Mouse (Mus musculus) embryonic facial prominence, embryonic 12.5 days (tissue): ENCODE data around the gene Cytip. TPM values are rescaled to one million over a fixed set of nuclear protein-coding genes. Genes with fewer than 3 reads are reported as not detected.

ENCODE experiments used
- ATAC-seq: fragments of 200-750 bp; cut with Nextera tagmentation; 2 replicates; pipeline ENCODE4 v1.8.0; 2017; ENCODE audit not compliant: insufficient number of reproducible peaks, insufficient read depth, low FRiP score, low TSS enrichment
- H3K27ac ChIP-seq: fragments of 300-500 bp; sonication (generic); 2 replicates; pipeline ENCODE4 v1.5.1; 2016; ENCODE audit warnings: mild to moderate bottlenecking
- H3K27me3 ChIP-seq: fragments of 300-500 bp; sonication (generic); 2 replicates; pipeline ENCODE4 v1.6.1; 2016; ENCODE audit warnings: mild to moderate bottlenecking, moderate library complexity
- H3K36me3 ChIP-seq: fragments of 300-500 bp; sonication (generic); 2 replicates; pipeline ENCODE4 v1.6.1; 2016; ENCODE audit warnings: mild to moderate bottlenecking
- H3K4me1 ChIP-seq: fragments of 300-500 bp; sonication (generic); 2 replicates; pipeline ENCODE4 v1.6.1; 2016
- H3K4me2 ChIP-seq: fragments of 300-500 bp; sonication (generic); replicated peaks from 2 replicates; pipeline ENCODE4 v1.6.1; 2016; ENCODE audit warnings: mild to moderate bottlenecking, moderate library complexity
- H3K4me3 ChIP-seq: fragments of 300-500 bp; sonication (generic); 2 replicates; pipeline ENCODE4 v1.5.1; 2016; ENCODE audit warnings: mild to moderate bottlenecking
- H3K9ac ChIP-seq: fragments of 300-500 bp; sonication (generic); 2 replicates; pipeline ENCODE4 v1.6.1; 2016; ENCODE audit warnings: mild to moderate bottlenecking, moderate library complexity
- H3K9me3 ChIP-seq: fragments of 300-500 bp; sonication (generic); 2 replicates; pipeline ENCODE4 v1.6.1; 2016; ENCODE audit warnings: mild to moderate bottlenecking, moderate library complexity
- WGBS: fragments of 180-500 bp; shearing (Covaris S2); methylation state at CpG from one replicate; pipeline ENCODE4 v1.1.7; 2016; 5-methylcytosine and 5-hydroxymethylcytosine counted together
- polyA plus RNA-seq: library from polyadenylated mRNA; unstranded; fragments of >200 nt; fragmentation: Nextera tagmentation; extraction: Ambion mirVana; gene quantifications from 2 replicates; pipeline ENCODE4 v1.2.1, GENCODE M21; 2016

The Cytip gene
- polyA plus RNA-seq, 1 experiment from 2014 or later: 0.27 TPM

DNA sequence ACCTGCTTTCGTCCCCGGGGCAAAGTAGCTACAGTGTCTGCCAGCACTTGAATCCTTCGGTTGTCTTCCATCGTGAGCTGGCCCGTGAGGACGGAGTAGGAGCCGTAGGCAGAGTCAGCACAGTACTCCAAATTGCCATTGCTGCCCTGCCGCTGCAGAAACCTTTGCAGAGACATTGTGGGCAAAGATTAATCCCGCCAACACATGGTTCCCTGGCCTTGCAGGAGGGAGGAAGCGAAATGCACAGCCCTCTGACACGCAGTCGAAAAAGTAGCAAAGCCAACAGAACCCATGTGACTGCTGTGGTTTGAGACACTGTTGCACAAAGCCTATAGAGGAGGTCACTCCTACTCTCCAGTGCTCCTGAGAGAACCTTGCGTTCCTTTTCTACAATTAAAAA, 35.5 kb downstream of the Cytip start:
- H3K4me3 ChIP-seq: no peak overlapping the region
- H3K36me3 ChIP-seq: no peaks in the 10 kb centered on the region
- WGBS: 87% methylated on average over 13 of the region's 13 CpGs

DNA sequence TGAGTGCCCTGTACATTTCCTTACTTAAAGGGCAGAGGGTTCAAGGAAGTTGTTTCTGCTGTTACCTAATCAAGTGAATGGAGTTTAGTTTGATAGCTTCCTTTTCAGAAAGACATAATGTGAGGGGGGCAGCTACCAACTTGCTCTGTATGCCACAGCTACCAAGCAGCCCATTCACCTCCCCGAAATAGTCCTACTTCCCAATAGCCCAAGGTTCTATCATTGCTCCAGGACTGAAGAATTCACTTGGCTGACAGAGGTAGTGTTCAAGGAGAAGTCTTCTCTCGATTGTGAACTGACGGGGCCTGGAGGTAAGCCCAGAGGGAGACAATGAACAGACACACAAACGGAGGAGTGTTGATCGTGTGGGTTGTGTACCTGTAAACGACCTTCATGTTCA, 36.2 kb downstream of the Cytip start:
- ATAC-seq: no peak
- Histone ChIP-seq H3K9me3 (no peaks in the 10 kb centered on the region), H3K27me3 (no peaks in the 10 kb centered on the region), H3K4me1 (no peaks in the 10 kb centered on the region), H3K4me2 (no peak overlapping the region), H3K9ac (no peak overlapping the region), H3K36me3 (no peaks in the 10 kb centered on the region), H3K27ac (no peak overlapping the region), H3K4me3 (no peak overlapping the region)
- 91% methylated on average over 6 of the region's 6 CpGs for WGBS

More for the DNA sequence above, 35.5 kb downstream of the Cytip start:
- no peak overlapping the region for H3K4me2 ChIP-seq
- H3K9ac ChIP-seq: no peak overlapping the region
- no peaks in the 10 kb centered on the region for H3K27me3 ChIP-seq
- no peak for ATAC-seq
- H3K27ac ChIP-seq: no peak overlapping the region
- H3K9me3 ChIP-seq: no peaks in the 10 kb centered on the region
- no peaks in the 10 kb centered on the region for H3K4me1 ChIP-seq

DNA sequence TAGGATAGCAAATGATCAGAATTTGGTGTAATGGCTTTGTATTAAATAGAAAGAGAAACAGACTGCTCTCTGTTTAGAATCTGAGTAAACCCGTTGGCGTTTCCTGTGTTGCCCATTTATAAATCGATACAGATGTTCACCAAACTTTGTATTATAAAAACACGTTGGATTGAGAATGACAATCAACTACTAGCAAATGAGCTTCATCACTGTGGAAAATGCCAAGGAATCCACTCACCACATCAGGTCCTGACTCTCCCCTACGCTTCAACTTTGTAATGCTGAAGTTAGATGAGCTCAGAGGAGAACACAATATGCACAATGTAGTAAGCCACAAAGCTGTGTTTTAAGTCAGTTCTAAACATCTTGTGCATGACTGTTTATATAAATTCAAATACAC, 36.8 kb downstream of the Cytip start:
- 65% methylated on average over 5 of the region's 5 CpGs for WGBS
- no peaks in the 10 kb centered on the region for H3K4me1 ChIP-seq
- H3K9me3 ChIP-seq: no peaks in the 10 kb centered on the region
- no peak for ATAC-seq
- H3K27me3 ChIP-seq: no peaks in the 10 kb centered on the region
- no peak overlapping the region for H3K27ac ChIP-seq
- H3K4me2 ChIP-seq: no peak overlapping the region
- no peak overlapping the region for H3K4me3 ChIP-seq
- H3K9ac ChIP-seq: no peak overlapping the region
- no peaks in the 10 kb centered on the region for H3K36me3 ChIP-seq

DNA sequence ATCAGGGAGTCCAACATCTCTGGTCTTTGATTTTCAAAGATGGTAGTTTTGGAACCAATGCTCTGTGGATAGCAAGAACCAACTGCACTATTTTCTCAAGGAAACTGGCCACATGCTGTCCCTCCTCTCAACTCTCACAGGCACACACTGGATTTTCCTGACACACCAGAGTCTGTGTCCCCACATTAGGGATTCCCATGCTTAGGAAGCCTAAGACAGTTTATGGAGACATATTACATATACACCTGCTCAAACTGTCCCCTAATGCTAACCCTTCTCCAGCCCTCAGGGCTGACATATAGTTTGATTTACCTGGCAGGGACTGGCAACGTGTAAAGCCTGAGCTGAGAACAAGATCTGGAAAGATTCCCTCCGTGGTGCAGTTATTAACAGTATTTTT, 37.2 kb downstream of the Cytip start:
- 72% methylated on average over 2 of the region's 2 CpGs for WGBS
- Histone ChIP-seq H3K36me3 (no peaks in the 10 kb centered on the region), H3K4me2 (no peak overlapping the region), H3K9ac (no peak overlapping the region), H3K27me3 (no peaks in the 10 kb centered on the region), H3K9me3 (no peaks in the 10 kb centered on the region), H3K27ac (no peak overlapping the region), H3K4me3 (no peak overlapping the region), H3K4me1 (no peaks in the 10 kb centered on the region)
- ATAC-seq: no peak

DNA sequence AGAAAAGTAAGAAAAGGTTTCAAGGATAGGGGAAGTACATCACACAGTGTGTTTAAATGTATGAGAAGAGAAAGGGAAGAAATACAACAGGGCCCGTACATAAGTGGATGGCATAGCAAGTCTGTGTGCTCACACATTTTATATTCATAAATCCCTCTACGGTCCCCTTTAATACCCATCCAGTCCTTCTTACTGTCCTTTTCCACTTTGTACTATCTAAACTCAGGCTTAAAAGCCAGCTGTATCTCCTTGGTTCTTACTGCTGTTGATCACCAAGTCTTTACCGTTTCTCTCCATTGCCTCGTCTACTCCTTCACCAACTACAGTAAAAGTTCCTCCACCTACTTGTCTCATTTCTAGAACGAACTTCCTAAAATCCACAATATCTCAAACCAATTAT, 37.9 kb downstream of the Cytip start:
- H3K27ac ChIP-seq: no peak overlapping the region
- H3K4me2 ChIP-seq: no peak overlapping the region
- H3K9ac ChIP-seq: no peak overlapping the region
- H3K27me3 ChIP-seq: no peaks in the 10 kb centered on the region
- no peak for ATAC-seq
- WGBS: 93% methylated on average over 5 of the region's 5 CpGs
- H3K9me3 ChIP-seq: no peaks in the 10 kb centered on the region
- H3K4me1 ChIP-seq: no peaks in the 10 kb centered on the region
- H3K36me3 ChIP-seq: no peaks in the 10 kb centered on the region
- no peak overlapping the region for H3K4me3 ChIP-seq

DNA sequence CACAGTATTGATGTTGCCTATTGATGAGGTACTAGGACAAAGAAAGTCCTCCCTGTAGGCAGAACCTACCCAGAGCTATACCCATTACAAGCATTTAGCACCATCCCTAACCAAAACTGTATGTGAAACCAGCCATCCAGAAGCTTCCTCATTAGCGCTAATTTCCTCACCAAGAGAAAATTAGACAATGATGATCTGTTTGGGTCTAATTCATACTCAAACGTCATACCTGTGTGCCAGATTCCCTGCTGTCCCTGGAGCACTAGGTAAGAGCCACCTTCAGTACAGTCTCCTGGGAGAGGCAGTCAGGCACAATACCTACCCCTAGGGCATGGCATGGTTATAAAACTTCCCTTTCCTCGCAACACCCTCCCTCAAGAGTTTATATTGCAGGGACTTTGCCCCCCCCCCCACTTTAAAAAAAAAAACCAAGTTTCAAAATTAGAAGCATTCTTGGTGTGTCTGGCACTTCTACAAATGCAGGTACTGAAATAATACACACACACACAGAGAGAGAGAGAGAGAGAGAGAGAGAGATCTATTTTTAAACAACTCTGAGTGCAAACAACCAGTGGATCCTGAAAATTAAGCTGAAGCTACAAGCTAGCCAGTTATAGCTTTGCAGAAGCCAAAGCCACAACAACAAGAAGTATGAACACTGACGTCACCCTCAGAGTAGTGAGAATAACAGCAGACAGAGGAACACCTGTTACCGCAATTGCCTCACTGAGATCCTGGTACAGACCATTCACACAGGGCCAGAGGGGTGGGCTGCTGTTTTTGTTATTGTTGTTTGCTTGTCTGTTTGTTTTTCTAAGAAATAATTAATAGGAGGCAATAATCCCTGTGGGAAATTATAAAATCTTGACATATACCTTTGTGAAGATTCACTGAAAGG, 38.6 kb downstream of the Cytip start:
- 83% methylated on average over 5 of the region's 5 CpGs for WGBS
- no peak overlapping the region for H3K4me3 ChIP-seq

DNA sequence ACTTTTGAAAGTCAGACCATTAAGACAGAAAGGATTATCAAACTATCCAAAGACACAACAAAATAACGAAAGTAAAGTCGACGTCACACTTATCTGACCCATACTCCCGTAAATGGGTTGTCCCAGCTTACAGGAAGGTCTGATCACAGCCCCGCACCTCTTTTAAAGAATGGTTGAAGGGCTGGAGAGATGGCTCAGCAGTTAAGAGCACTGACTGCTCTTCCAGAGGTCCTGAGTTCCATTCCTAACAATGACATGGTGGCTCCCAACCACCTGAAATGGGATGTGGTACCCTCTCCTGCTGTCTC, 39.3 kb downstream of the Cytip start:
- H3K4me1 ChIP-seq: no peaks in the 10 kb centered on the region
- H3K27me3 ChIP-seq: no peaks in the 10 kb centered on the region
- no peak overlapping the region for H3K27ac ChIP-seq
- H3K4me3 ChIP-seq: no peak overlapping the region
- H3K9me3 ChIP-seq: no peaks in the 10 kb centered on the region
- H3K36me3 ChIP-seq: no peaks in the 10 kb centered on the region
- no peak overlapping the region for H3K9ac ChIP-seq
- WGBS: 92% methylated on average over 5 of the region's 5 CpGs
- ATAC-seq: no peak
- no peak overlapping the region for H3K4me2 ChIP-seq

More for the DNA sequence above, 38.6 kb downstream of the Cytip start:
- Histone ChIP-seq H3K27ac (no peak overlapping the region), H3K9ac (no peak overlapping the region), H3K36me3 (no peaks in the 10 kb centered on the region), H3K9me3 (no peaks in the 10 kb centered on the region), H3K27me3 (no peaks in the 10 kb centered on the region), H3K4me1 (no peaks in the 10 kb centered on the region), H3K4me2 (no peak overlapping the region)
- 0 out of 2 replicates have a peak, but pooled peaks have one; percentile 15 for ATAC-seq

DNA sequence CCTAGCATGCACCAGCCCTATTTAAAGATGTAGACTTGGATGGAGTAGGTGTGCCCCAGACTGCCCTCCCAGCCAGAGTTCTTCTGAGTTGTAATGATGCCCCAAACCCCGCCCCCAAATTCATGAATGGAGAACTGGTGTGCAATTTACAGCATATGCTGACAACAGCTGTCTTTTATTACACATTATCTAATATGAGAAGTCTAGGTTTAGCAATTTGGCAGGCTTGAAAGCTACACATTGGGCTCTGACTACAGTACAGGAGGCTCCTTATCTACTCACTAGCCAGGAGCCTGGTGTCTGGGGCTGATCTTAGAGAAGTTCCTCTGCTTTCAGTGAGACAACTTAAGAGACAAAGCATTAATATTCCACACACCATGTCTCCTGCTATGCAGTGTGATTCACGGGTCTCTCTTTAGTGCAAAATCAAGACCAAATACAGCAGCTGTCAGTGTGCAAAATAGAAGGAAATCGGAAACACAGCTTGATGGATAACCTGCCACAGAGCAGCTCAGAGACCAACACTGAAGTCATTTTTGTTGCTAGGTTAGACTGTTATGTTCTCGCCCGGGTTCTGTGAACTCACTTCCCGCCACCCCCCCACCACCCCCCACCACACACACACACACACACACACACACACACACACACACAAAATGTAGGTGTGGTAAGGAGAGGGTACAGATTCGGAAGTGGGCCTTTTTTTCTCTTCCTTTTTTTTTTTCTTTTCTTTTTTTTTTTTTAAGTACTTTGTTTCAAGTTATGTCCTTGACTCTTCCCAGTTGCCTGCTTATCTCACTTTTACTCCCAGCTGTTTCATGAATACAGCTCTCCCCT, 39.8 kb downstream of the Cytip start:
- Histone ChIP-seq H3K4me3 (no peak overlapping the region), H3K9me3 (no peaks in the 10 kb centered on the region), H3K27ac (no peak overlapping the region), H3K4me1 (no peaks in the 10 kb centered on the region), H3K36me3 (no peaks in the 10 kb centered on the region), H3K4me2 (no peak overlapping the region), H3K9ac (no peak overlapping the region), H3K27me3 (no peaks in the 10 kb centered on the region)
- ATAC-seq: no peak
- 77% methylated on average over 7 of the region's 7 CpGs for WGBS

DNA sequence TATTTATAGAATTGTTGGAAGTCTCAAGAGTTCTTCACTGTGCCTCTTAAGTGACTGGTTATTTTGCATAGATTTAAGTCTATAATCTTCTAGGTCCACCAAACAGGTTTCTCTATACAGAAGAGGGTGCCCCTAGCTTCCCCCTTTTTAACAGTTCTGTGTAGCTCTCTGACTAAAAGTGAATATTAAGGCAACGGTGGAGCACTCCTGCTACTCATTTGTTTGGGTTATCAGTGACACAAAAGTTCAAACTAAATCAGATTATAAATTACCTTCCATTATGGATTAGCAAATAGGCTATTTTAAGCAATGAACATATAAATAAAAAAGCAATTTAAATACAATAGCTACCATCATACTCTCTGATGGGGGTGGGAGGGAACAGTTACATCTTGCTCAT, 40.8 kb downstream of the Cytip start:
- Histone ChIP-seq H3K4me1 (no peaks in the 10 kb centered on the region), H3K9ac (no peak overlapping the region), H3K27ac (no peak overlapping the region), H3K4me3 (no peak overlapping the region), H3K9me3 (no peaks in the 10 kb centered on the region), H3K4me2 (no peak overlapping the region), H3K36me3 (no peaks in the 10 kb centered on the region), H3K27me3 (no peaks in the 10 kb centered on the region)
- ATAC-seq: no peak
- WGBS: 60% methylated on average over 1 of the region's 1 CpGs

DNA sequence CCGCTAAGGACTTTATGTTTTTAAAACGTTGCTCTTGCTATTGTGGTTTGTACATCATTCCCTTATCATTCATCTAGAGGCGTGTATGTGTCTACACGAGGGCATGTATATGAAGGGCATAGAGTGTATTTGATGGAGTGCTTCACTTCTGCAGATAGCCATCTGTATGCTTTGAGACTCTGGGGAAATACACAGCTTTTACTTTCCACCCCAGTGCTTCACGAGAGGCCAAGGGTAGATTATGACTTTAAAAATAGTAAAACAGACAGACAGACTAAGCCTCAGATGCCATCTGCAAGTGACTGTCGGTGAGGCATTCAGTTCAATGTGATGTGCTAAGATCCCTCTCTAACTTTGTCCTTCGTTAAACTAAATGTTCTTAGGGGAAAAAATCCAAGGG, 41.6 kb downstream of the Cytip start:
- H3K4me3 ChIP-seq: no peak overlapping the region
- no peak for ATAC-seq
- no peaks in the 10 kb centered on the region for H3K4me1 ChIP-seq
- no peak overlapping the region for H3K4me2 ChIP-seq
- H3K9me3 ChIP-seq: no peaks in the 10 kb centered on the region
- H3K36me3 ChIP-seq: no peaks in the 10 kb centered on the region
- no peaks in the 10 kb centered on the region for H3K27me3 ChIP-seq
- 76% methylated on average over 7 of the region's 7 CpGs for WGBS
- H3K9ac ChIP-seq: no peak overlapping the region
- no peak overlapping the region for H3K27ac ChIP-seq

DNA sequence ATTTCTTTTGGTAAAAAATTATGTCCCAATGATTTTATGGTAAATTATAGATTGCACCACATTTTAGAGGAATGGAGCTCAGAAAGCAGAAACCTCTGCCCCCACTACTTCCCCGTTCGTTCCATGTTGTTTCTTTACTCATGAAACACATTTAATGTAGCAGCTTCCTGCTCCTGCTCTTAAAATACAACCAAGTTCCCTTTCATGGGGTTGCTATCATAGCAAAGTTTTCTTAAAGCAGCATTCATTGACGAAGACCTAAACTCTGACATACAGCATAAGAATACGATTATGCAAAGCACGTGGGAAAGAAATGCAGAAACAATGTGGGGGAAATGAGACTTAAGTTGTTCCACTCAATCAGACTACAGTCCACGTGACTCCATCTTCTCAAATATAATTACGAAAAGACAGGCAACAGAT, 45.3 kb downstream of the Cytip start:
- Histone ChIP-seq H3K4me2 (no peak overlapping the region), H3K27ac (no peak overlapping the region), H3K36me3 (no peaks in the 10 kb centered on the region), H3K9me3 (no peaks in the 10 kb centered on the region), H3K9ac (no peak overlapping the region), H3K4me3 (no peak overlapping the region), H3K27me3 (no peaks in the 10 kb centered on the region), H3K4me1 (no peaks in the 10 kb centered on the region)
- WGBS: 75% methylated on average over 7 of the region's 7 CpGs
- ATAC-seq: no peak

DNA sequence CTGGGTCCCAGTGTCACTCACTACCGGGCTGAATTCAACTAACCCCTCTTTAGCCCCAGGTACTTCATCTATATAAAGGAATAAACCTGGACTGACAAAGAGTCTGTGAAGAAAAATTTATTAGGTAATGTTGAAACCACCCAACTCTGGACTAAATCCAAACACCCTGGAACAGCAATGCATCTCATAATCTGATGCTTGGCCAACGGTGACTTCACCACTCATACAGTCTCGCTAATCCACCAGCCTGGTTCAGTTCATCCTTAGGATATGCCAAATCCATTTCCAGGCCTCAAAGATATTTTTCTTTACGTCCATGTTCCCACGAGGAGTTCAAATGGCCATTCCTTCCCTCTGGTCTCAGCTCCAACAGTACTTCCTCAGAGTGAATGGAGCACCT, 48.8 kb downstream of the Cytip start:
- Histone ChIP-seq H3K9ac (no peak overlapping the region), H3K27ac (no peak overlapping the region), H3K4me1 (no peaks in the 10 kb centered on the region), H3K4me3 (no peak overlapping the region), H3K27me3 (no peaks in the 10 kb centered on the region), H3K9me3 (no peaks in the 10 kb centered on the region), H3K4me2 (no peak overlapping the region), H3K36me3 (no peaks in the 10 kb centered on the region)
- WGBS: 93% methylated on average over 5 of the region's 5 CpGs
- ATAC-seq: no peak
